Mouse (Mus musculus) midbrain, embryonic 12.5 days (tissue): ENCODE measurements around the gene Klkb1. TPM values are rescaled to one million over a fixed set of nuclear protein-coding genes. Genes with fewer than 3 reads are reported as not detected.
"Not testable (repeated sequence)": the region's sequence is repeated elsewhere in the genome, so short reads cannot be mapped to it uniquely, and the experiment has no call there.

Experiments used
- ATAC-seq: fragments of 200-750 bp; cut with Nextera tagmentation; 2 replicates; pipeline ENCODE4 v1.8.0; 2017; ENCODE audit warnings: low read depth, moderate TSS enrichment, moderate library complexity; ENCODE audit not compliant: low FRiP score
- H3K27ac ChIP-seq: fragments of 300-500 bp; sonication (generic); replicated peaks from 2 replicates; pipeline ENCODE4 v1.5.1; 2016; ENCODE audit warnings: mild to moderate bottlenecking
- H3K27me3 ChIP-seq: fragments of 300-500 bp; sonication (generic); 2 replicates; pipeline ENCODE4 v1.6.1; 2016; ENCODE audit warnings: mild to moderate bottlenecking
- H3K36me3 ChIP-seq: fragments of 300-500 bp; sonication (generic); 2 replicates; pipeline ENCODE4 v1.6.1; 2016
- H3K4me1 ChIP-seq: fragments of 300-500 bp; sonication (generic); 2 replicates; pipeline ENCODE4 v1.6.1; 2016
- H3K4me2 ChIP-seq: fragments of 300-500 bp; sonication (generic); replicated peaks from 2 replicates; pipeline ENCODE4 v1.6.1; 2016; ENCODE audit warnings: mild to moderate bottlenecking, moderate library complexity
- H3K4me3 ChIP-seq: fragments of 300-500 bp; sonication (generic); 2 replicates; pipeline ENCODE4 v1.5.1; 2016; ENCODE audit warnings: mild to moderate bottlenecking
- H3K9ac ChIP-seq: fragments of 300-500 bp; sonication (generic); replicated peaks from 2 replicates; pipeline ENCODE4 v1.6.1; 2016; ENCODE audit warnings: mild to moderate bottlenecking, moderate library complexity
- H3K9me3 ChIP-seq: fragments of 300-500 bp; sonication (generic); 2 replicates; pipeline ENCODE4 v1.6.1; 2016; ENCODE audit warnings: mild to moderate bottlenecking
- WGBS: fragments of 180-500 bp; shearing (Covaris S2); methylation state at CpG from one replicate; pipeline ENCODE4 v1.1.7; 2016; 5-methylcytosine and 5-hydroxymethylcytosine counted together
- polyA plus RNA-seq: library from polyadenylated mRNA; unstranded; fragments of >200 nt; fragmentation: Nextera tagmentation; extraction: Ambion mirVana; gene quantifications from 2 replicates; pipeline ENCODE4 v1.2.1, GENCODE M21; 2016

Gene Klkb1
- not detected in 2 replicates for polyA plus RNA-seq

- Histone ChIP-seq H3K9ac (no peak within 1 kb of the TSS), H3K9me3 (no peaks in the 10 kb centered on the region), H3K36me3 (no peaks in the 10 kb centered on the region), H3K27me3 (no peaks in the 10 kb centered on the region), H3K27ac (no peak within 1 kb of the TSS), H3K4me1 (no peaks in the 10 kb centered on the region), H3K4me3 (no peak within 1 kb of the TSS), H3K4me2 (no peak within 1 kb of the TSS)
- no peak for ATAC-seq
- WGBS: 91% methylated on average over 7 of the region's 7 CpGs
Measured at GRCm38 (mm10) chr8:45294687-45295086, at the start of gene Klkb1. Klkb1 (minus strand) TSS chr8:45294859.

GRCm38 (mm10) chr8:45344298-45344697, 49.6 kb upstream of the Klkb1 start:
- no peaks in the 10 kb centered on the region for H3K36me3 ChIP-seq
- no peak overlapping the region for H3K4me2 ChIP-seq
- no peaks in the 10 kb centered on the region for H3K9me3 ChIP-seq
- H3K27ac ChIP-seq: no peak overlapping the region
- no peaks in the 10 kb centered on the region for H3K4me1 ChIP-seq
- no peak overlapping the region for H3K4me3 ChIP-seq
- 94% methylated on average over 8 of the region's 8 CpGs for WGBS
- no peaks in the 10 kb centered on the region for H3K27me3 ChIP-seq
- H3K9ac ChIP-seq: no peak overlapping the region
- no peak for ATAC-seq

- Histone ChIP-seq H3K4me2 (no peak overlapping the region), H3K9ac (no peak overlapping the region), H3K4me1 (no peaks in the 10 kb centered on the region), H3K27ac (no peak overlapping the region), H3K4me3 (no peak overlapping the region), H3K27me3 (no peaks in the 10 kb centered on the region), H3K9me3 (no peaks in the 10 kb centered on the region), H3K36me3 (no peaks in the 10 kb centered on the region)
- 87% methylated on average over 12 of the region's 12 CpGs for WGBS
- ATAC-seq: no peak
Measured at GRCm38 (mm10) chr8:45341630-45342628, 47.3 kb upstream of the Klkb1 start.

GRCm38 (mm10) chr8:45333493-45333892, 38.8 kb upstream of the Klkb1 start:
- ATAC-seq: peak; percentile 41; the same call in 1 of the 2 replicates
- WGBS: 2% methylated on average over 8 of the region's 8 CpGs
- no peak overlapping the region for H3K27ac ChIP-seq
- H3K27me3 ChIP-seq: peaks cover 18% of the 10 kb centered on the region
- H3K9ac ChIP-seq: peak overlapping the region; percentile 54
- H3K4me3 ChIP-seq: peak overlapping the region; percentile 56
- H3K9me3 ChIP-seq: no peaks in the 10 kb centered on the region
- peaks cover 9% of the 10 kb centered on the region for H3K4me1 ChIP-seq
- H3K4me2 ChIP-seq: peak overlapping the region; percentile 89
- no peaks in the 10 kb centered on the region for H3K36me3 ChIP-seq

- Histone ChIP-seq H3K36me3 (no peaks in the 10 kb centered on the region), H3K27me3 (peaks cover 18% of the 10 kb centered on the region), H3K4me2 (peak within 1 kb of the TSS; percentile 89), H3K4me3 (peak within 1 kb of the TSS; percentile 56), H3K9ac (peak within 1 kb of the TSS; percentile 54), H3K9me3 (no peaks in the 10 kb centered on the region), H3K4me1 (peaks cover 9% of the 10 kb centered on the region), H3K27ac (no peak within 1 kb of the TSS)
- under 1% methylated on average over 44 of the region's 44 CpGs for WGBS
- peak; percentile 79 for ATAC-seq
Measured at GRCm38 (mm10) chr8:45332685-45333409, 38.2 kb upstream of the Klkb1 start, which contains the start of gene Cyp4v3. Cyp4v3 (minus strand) TSS chr8:45333216.

GRCm38 (mm10) chr8:45330856-45331255, 36.2 kb upstream of the Klkb1 start:
- no peaks in the 10 kb centered on the region for H3K9me3 ChIP-seq
- H3K36me3 ChIP-seq: no peaks in the 10 kb centered on the region
- no peak overlapping the region for H3K4me3 ChIP-seq
- WGBS: 78% methylated on average over 3 of the region's 3 CpGs
- no peak overlapping the region for H3K4me2 ChIP-seq
- H3K27ac ChIP-seq: no peak overlapping the region
- H3K27me3 ChIP-seq: peaks cover 18% of the 10 kb centered on the region
- ATAC-seq: no peak
- H3K4me1 ChIP-seq: peaks cover 9% of the 10 kb centered on the region
- H3K9ac ChIP-seq: no peak overlapping the region

- 88% methylated on average over 6 of the region's 6 CpGs for WGBS
Measured at GRCm38 (mm10) chr8:45329206-45329980, 34.7 kb upstream of the Klkb1 start.

GRCm38 (mm10) chr8:45327076-45327475, 32.4 kb upstream of the Klkb1 start:
- not testable (repeated sequence) for H3K4me2 ChIP-seq, H3K27ac ChIP-seq, H3K9ac ChIP-seq, H3K4me3 ChIP-seq, ATAC-seq, H3K27me3 ChIP-seq, H3K9me3 ChIP-seq, H3K4me1 ChIP-seq, H3K36me3 ChIP-seq

More at GRCm38 (mm10) chr8:45329206-45329980, 34.7 kb upstream of the Klkb1 start:
- Histone ChIP-seq H3K4me2 (no peak overlapping the region), H3K9me3 (no peaks in the 10 kb centered on the region), H3K4me3 (no peak overlapping the region), H3K27me3 (peaks cover 18% of the 10 kb centered on the region), H3K36me3 (no peaks in the 10 kb centered on the region), H3K27ac (no peak overlapping the region), H3K4me1 (peaks cover 9% of the 10 kb centered on the region), H3K9ac (no peak overlapping the region)
- ATAC-seq: no peak

GRCm38 (mm10) chr8:45324151-45324550, 29.5 kb upstream of the Klkb1 start:
- 89% methylated on average over 4 of the region's 4 CpGs for WGBS
- Histone ChIP-seq H3K9ac (no peak overlapping the region), H3K9me3 (no peaks in the 10 kb centered on the region), H3K4me2 (no peak overlapping the region), H3K36me3 (no peaks in the 10 kb centered on the region), H3K27me3 (no peaks in the 10 kb centered on the region), H3K4me3 (no peak overlapping the region), H3K4me1 (no peaks in the 10 kb centered on the region), H3K27ac (no peak overlapping the region)
- ATAC-seq: no peak

- no peaks in the 10 kb centered on the region for H3K27me3 ChIP-seq
- H3K9ac ChIP-seq: no peak overlapping the region
- no peaks in the 10 kb centered on the region for H3K36me3 ChIP-seq
- 85% methylated on average over 2 of the region's 2 CpGs for WGBS
- no peak overlapping the region for H3K4me2 ChIP-seq
- no peak overlapping the region for H3K4me3 ChIP-seq
- no peak for ATAC-seq
- H3K4me1 ChIP-seq: no peaks in the 10 kb centered on the region
- H3K27ac ChIP-seq: no peak overlapping the region
- H3K9me3 ChIP-seq: no peaks in the 10 kb centered on the region
Measured at GRCm38 (mm10) chr8:45321365-45321764, 26.7 kb upstream of the Klkb1 start.

- Histone ChIP-seq H3K36me3 (no peaks in the 10 kb centered on the region), H3K9ac (no peak overlapping the region), H3K9me3 (no peaks in the 10 kb centered on the region), H3K4me2 (no peak overlapping the region), H3K27me3 (no peaks in the 10 kb centered on the region), H3K4me1 (no peaks in the 10 kb centered on the region), H3K27ac (no peak overlapping the region), H3K4me3 (no peak overlapping the region)
- no peak for ATAC-seq
- 84% methylated on average over 1 of the region's 1 CpGs for WGBS
Measured at GRCm38 (mm10) chr8:45320930-45321329, 26.3 kb upstream of the Klkb1 start.
